Mouse (Mus musculus): ENCODE results near the gene Rgs1.

DNA sequence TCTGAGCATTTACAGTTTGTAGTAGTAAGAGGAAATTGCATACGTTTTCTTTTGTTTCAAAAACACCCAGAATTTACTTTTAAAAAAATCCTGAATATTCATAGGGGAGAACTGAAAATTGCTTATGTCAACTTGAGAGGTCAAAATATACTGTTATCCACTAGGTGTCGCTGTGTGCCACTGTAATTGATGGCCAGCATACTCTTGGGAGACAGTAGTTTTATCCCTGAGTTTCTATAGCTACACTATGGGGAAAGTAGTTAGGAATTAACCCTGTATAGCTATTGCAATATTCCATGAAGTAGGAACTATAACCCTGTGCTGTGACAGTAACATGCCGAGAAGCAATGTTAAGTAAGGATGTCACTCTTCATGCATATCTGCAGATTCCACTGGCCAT lies 51.4 kb downstream of the Rgs1 start:
- no peak for TF ChIP-seq POLR2A (IDR thresholded peaks at IDR 0.05; ENCODE audit: control insufficient read depth, low read depth, low read length)
- TF ChIP-seq CTCF (IDR thresholded peaks at IDR 0.05; ENCODE audit: control insufficient read depth, insufficient read depth, insufficient replicate concordance, low read depth, low read length), result no peak
